Mouse (Mus musculus): ENCODE data around the gene Parp2. TPM values are rescaled to one million over a fixed set of nuclear protein-coding genes. Genes with fewer than 3 reads are reported as not detected.
"Not testable (repeated sequence)": the region's sequence is repeated elsewhere in the genome, so short reads cannot be mapped to it uniquely, and the experiment has no call there.

Parp2 gene
- polyA plus RNA-seq, 1 experiment from 2014 or later: 77.5 TPM

DNA sequence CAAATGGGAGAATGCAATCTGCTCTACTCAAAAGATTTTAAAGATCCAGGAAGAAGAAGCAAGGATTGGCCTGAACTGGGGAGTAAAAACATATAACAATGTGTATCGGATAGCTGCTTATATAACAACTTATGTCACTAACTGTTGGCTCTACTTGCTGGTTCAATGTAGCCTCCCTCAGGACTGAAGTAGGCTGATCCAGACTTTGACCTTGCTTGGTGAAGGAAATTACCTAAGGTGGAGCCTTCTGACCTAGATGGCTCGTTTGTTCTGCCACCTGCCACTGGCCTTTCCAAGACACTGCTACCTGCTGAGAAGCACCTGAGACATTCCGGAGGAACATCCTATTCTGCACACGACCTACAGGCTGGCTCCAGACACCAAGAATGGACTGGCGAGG, 48.1 kb downstream of the Parp2 start:
- Histone ChIP-seq H3K4me1 (replicated peaks; ENCODE audit: control insufficient read depth, insufficient read depth, low read length) (no peaks in the 10 kb centered on the region), H3K9ac (ENCODE audit: low read depth, low read length) (no peak overlapping the region), H3K36me3 (ENCODE audit: control insufficient read depth, insufficient read depth, low read length) (peaks cover 3% of the 10 kb centered on the region), H3K4me2 (no peak overlapping the region), H3K4me3 (ENCODE audit: low read depth, low read length) (no peak overlapping the region), H3K9me3 (ENCODE audit: control insufficient read depth, low read length) (no peaks in the 10 kb centered on the region), H3K27me3 (replicated peaks; ENCODE audit: control insufficient read depth, insufficient read depth, low read length) (no peaks in the 10 kb centered on the region), H3K27ac (ENCODE audit: low read depth, low read length) (no peak overlapping the region)
- DNase-seq (ENCODE audit: low spot score) (no peak), ATAC-seq (replicated peaks; ENCODE audit: low FRiP score) (no peak)
- WGBS: 85% methylated on average over 5 of the region's 5 CpGs

DNA sequence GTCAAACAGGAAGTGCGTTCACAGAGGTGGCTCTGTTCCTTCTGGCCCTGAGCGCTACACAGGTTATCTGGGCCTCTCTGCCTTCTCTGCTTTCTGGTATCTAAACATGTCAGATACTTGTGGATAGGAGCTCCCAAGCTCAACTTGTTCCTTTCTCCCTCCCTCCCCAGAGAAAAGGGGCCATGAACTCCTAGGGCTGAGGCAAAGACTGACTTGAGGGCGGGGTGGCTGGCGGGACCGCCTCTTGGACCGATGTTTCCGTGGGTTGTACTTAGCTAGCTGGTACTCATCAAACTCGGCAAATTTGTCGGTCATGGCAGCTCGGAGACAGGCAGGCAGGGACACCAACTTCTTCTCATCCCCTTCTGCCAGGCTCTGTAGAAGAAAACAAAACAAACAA, 55.0 kb downstream of the Parp2 start:
- no peaks in the 10 kb centered on the region for H3K4me1 ChIP-seq (replicated peaks; ENCODE audit: control insufficient read depth, insufficient read depth, low read length)
- H3K4me3 ChIP-seq (ENCODE audit: low read depth, low read length): no peak overlapping the region
- H3K9me3 ChIP-seq (ENCODE audit: control insufficient read depth, low read length): no peaks in the 10 kb centered on the region
- peaks cover 3% of the 10 kb centered on the region for H3K36me3 ChIP-seq (ENCODE audit: control insufficient read depth, insufficient read depth, low read length)
- no peak overlapping the region for H3K9ac ChIP-seq (ENCODE audit: low read depth, low read length)
- no peak overlapping the region for H3K4me2 ChIP-seq
- WGBS: 88% methylated on average over 10 of the region's 10 CpGs
- no peak overlapping the region for H3K27ac ChIP-seq (ENCODE audit: low read depth, low read length)
- H3K27me3 ChIP-seq (replicated peaks; ENCODE audit: control insufficient read depth, insufficient read depth, low read length): no peaks in the 10 kb centered on the region
- DNase-seq (ENCODE audit: low spot score) (no peak), ATAC-seq (replicated peaks; ENCODE audit: low FRiP score) (no peak)

DNA sequence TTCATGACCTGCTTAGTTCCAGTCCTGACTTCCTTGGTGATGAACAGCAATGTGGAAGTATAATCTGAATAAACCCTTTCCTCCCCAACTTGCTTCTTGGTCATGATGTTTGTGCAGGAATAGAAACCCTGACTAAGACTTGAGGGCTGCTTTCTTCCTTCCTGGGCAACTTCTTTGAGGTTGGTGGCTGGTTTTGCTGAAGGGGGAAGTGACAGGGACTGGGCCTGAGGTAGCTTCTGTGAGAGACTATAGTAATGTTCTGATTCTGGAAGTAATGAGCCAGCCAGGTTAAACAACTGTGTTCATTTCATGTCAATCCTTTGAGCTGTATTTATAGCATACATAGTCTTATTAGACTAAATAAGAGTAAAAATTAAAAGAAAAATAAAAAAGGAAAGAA, 57.4 kb downstream of the Parp2 start:
- not testable (repeated sequence) for H3K4me3 ChIP-seq (ENCODE audit: low read depth, low read length); H3K9me3 ChIP-seq (ENCODE audit: control insufficient read depth, low read length); H3K4me2 ChIP-seq; H3K36me3 ChIP-seq (ENCODE audit: control insufficient read depth, insufficient read depth, low read length); H3K4me1 ChIP-seq (replicated peaks; ENCODE audit: control insufficient read depth, insufficient read depth, low read length); H3K9ac ChIP-seq (ENCODE audit: low read depth, low read length); DNase-seq (ENCODE audit: low spot score); H3K27me3 ChIP-seq (replicated peaks; ENCODE audit: control insufficient read depth, insufficient read depth, low read length); H3K27ac ChIP-seq (ENCODE audit: low read depth, low read length); ATAC-seq (replicated peaks; ENCODE audit: low FRiP score)

DNA sequence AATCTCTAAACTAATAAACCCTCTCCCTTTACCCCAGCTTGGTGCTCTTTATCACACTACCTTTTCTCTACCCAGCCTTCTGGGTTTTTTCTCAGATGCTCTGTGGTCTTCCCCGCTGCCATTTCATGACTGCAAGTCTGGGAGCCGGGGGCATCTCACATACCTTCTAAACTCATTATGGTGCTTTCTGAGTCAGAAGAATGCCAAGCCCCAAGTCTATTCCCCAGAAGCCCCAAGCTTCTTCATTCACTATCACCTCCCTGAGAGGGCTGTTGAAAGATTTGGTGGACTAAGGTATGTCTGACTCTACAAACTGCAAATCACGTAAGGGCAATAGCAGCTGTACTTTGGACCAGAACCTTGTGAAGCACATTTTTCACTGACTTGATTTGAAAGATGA, 59.3 kb downstream of the Parp2 start:
- Histone ChIP-seq H3K4me1 (replicated peaks; ENCODE audit: control insufficient read depth, insufficient read depth, low read length) (no peaks in the 10 kb centered on the region), H3K9ac (ENCODE audit: low read depth, low read length) (no peak overlapping the region), H3K27me3 (replicated peaks; ENCODE audit: control insufficient read depth, insufficient read depth, low read length) (no peaks in the 10 kb centered on the region), H3K9me3 (ENCODE audit: control insufficient read depth, low read length) (no peaks in the 10 kb centered on the region), H3K36me3 (ENCODE audit: control insufficient read depth, insufficient read depth, low read length) (no peaks in the 10 kb centered on the region), H3K4me3 (ENCODE audit: low read depth, low read length) (no peak overlapping the region), H3K4me2 (no peak overlapping the region), H3K27ac (ENCODE audit: low read depth, low read length) (no peak overlapping the region)
- WGBS: 82% methylated on average over 3 of the region's 3 CpGs
- ATAC-seq (replicated peaks; ENCODE audit: low FRiP score) (no peak), DNase-seq (ENCODE audit: low spot score) (no peak)

DNA sequence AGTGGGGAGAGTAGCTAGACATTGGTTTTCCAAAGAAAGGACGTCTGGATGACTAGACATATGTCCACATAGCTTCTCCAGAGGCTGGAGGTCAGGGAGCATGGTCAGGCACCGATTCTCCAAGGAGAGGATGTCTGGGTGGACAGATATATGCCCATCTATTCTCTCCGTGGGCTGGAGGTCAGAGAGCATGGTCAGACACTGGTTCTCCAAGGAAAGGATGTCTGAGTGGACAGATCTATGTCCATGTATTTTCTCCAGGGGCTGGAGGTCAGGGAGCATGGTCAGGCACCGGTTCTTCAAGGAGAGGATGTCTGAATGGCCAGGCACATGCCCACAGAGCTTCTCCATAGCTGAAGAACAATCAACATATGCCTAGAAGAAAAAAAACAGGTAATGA, 60.6 kb downstream of the Parp2 start:
- WGBS: 66% methylated on average over 4 of the region's 4 CpGs
- no peak for DNase-seq (ENCODE audit: low spot score)
- H3K36me3 ChIP-seq (ENCODE audit: control insufficient read depth, insufficient read depth, low read length): no peaks in the 10 kb centered on the region
- no peaks in the 10 kb centered on the region for H3K4me1 ChIP-seq (replicated peaks; ENCODE audit: control insufficient read depth, insufficient read depth, low read length)
- H3K9ac ChIP-seq (ENCODE audit: low read depth, low read length): no peak overlapping the region
- no peaks in the 10 kb centered on the region for H3K27me3 ChIP-seq (replicated peaks; ENCODE audit: control insufficient read depth, insufficient read depth, low read length)
- ATAC-seq (replicated peaks; ENCODE audit: low FRiP score): no peak
- no peak overlapping the region for H3K27ac ChIP-seq (ENCODE audit: low read depth, low read length)
- H3K9me3 ChIP-seq (ENCODE audit: control insufficient read depth, low read length): no peaks in the 10 kb centered on the region
- no peak overlapping the region for H3K4me3 ChIP-seq (ENCODE audit: low read depth, low read length)
- H3K4me2 ChIP-seq: no peak overlapping the region

DNA sequence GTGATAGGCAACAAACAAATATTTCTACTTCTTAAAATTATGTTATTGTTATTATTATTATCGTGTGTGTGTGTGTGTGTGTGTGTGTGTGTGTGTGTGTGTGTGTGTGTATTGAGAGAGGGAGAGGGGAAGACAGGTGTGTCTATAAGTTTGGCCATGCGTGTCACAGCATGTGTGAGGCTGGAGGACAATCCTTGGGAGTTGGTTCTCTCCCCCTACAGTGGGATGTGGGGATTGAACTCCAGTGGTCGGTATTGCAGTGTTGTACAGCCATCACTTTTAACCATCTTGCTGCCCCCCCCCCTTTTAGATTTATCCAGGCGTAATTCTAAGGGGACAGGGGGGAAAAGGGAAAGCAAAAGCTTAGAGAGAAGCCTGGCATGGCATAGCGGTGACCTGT, 61.0 kb downstream of the Parp2 start:
- no peaks in the 10 kb centered on the region for H3K9me3 ChIP-seq (ENCODE audit: control insufficient read depth, low read length)
- ATAC-seq (replicated peaks; ENCODE audit: low FRiP score): no peak
- WGBS: 80% methylated on average over 5 of the region's 5 CpGs
- no peaks in the 10 kb centered on the region for H3K27me3 ChIP-seq (replicated peaks; ENCODE audit: control insufficient read depth, insufficient read depth, low read length)
- no peak for DNase-seq (ENCODE audit: low spot score)
- no peak overlapping the region for H3K4me3 ChIP-seq (ENCODE audit: low read depth, low read length)
- H3K36me3 ChIP-seq (ENCODE audit: control insufficient read depth, insufficient read depth, low read length): no peaks in the 10 kb centered on the region
- H3K4me2 ChIP-seq: no peak overlapping the region
- no peaks in the 10 kb centered on the region for H3K4me1 ChIP-seq (replicated peaks; ENCODE audit: control insufficient read depth, insufficient read depth, low read length)
- no peak overlapping the region for H3K9ac ChIP-seq (ENCODE audit: low read depth, low read length)
- H3K27ac ChIP-seq (ENCODE audit: low read depth, low read length): no peak overlapping the region

DNA sequence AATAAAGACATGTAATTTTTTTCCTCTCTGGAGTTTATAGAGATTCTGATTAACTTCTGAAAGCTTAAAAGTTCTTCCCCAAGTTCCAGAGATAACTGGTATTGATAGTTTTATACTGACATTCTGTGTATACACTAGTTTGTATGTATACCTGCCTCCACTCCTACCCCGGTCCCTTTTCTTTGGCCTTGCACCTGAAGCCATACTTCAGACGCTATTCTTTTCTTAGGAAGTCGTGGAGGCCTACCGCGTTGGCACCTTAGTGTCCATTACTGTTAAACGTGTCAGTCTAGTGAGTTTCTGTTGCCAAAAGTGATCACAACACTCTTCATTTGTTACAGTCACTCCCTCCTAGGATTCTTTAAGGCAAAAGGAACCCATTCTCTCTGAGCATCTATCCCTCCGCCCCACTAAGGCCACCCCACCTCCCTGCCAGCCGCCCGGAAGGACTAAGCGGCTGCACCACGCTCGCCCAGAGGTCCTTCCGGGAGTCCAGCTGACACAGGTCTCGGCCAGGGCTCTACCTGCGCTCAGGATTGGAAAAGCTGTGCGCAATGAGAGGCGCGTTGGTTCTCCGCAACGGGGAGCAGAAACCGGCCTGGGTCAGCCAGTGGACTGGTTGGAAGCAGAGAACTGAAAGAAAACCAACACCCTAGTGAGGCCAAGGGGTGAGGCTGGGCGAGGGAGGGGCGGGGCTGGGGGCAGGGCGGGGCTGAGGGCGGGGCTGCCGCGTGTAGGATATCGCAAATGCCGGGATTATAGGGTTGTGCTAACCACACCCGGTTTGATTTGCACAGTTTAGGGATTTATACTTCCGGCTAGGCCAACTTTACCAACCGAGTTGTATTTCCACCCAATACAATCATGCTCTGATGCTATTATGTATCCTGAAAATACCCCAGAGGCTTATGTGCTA, 62.5 kb downstream of the Parp2 start, which contains the start of gene Tep1:
Gene Tep1, minus strand, starts transcription at position 672 of the 916 bp plus-strand sequence.
- peak; percentile 91 for ATAC-seq (replicated peaks; ENCODE audit: low FRiP score)
- no peaks in the 10 kb centered on the region for H3K27me3 ChIP-seq (replicated peaks; ENCODE audit: control insufficient read depth, insufficient read depth, low read length)
- peak within 1 kb of the TSS; percentile 66 for H3K4me3 ChIP-seq (ENCODE audit: low read depth, low read length)
- peak within 1 kb of the TSS; percentile 76 for H3K4me2 ChIP-seq
- peak; percentile 82 for DNase-seq (ENCODE audit: low spot score)
- 7% methylated on average over 32 of the region's 32 CpGs for WGBS
- no peaks in the 10 kb centered on the region for H3K36me3 ChIP-seq (ENCODE audit: control insufficient read depth, insufficient read depth, low read length)
- H3K9me3 ChIP-seq (ENCODE audit: control insufficient read depth, low read length): no peaks in the 10 kb centered on the region
- peak within 1 kb of the TSS; percentile 47 for H3K27ac ChIP-seq (ENCODE audit: low read depth, low read length)
- peak within 1 kb of the TSS; percentile 72 for H3K9ac ChIP-seq (ENCODE audit: low read depth, low read length)
- no peaks in the 10 kb centered on the region for H3K4me1 ChIP-seq (replicated peaks; ENCODE audit: control insufficient read depth, insufficient read depth, low read length)

DNA sequence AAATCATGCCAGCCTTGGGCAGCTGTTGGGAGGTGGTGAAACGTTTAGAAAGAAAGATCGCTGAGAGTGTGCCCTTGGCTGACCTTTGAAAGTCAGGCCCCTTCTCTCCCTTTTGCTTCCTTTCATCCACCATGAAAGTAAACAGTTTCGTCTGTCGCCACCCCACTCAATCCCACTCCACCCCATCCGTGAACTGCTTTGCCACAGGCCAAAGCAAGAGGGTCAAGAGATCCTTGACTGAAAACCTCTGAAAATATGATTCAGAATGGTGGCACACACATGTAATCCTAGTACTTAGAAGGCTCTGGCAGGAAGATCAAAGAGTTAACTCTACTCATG, 63.1 kb downstream of the Parp2 start:
- no peak overlapping the region for H3K27ac ChIP-seq (ENCODE audit: low read depth, low read length)
- H3K4me2 ChIP-seq: peak overlapping the region; percentile 76
- DNase-seq (ENCODE audit: low spot score) (no peak), ATAC-seq (replicated peaks; ENCODE audit: low FRiP score) (no peak)
- 40% methylated on average over 5 of the region's 5 CpGs for WGBS
- H3K9ac ChIP-seq (ENCODE audit: low read depth, low read length): no peak overlapping the region
- no peaks in the 10 kb centered on the region for H3K4me1 ChIP-seq (replicated peaks; ENCODE audit: control insufficient read depth, insufficient read depth, low read length)
- peak overlapping the region; percentile 66 for H3K4me3 ChIP-seq (ENCODE audit: low read depth, low read length)
- no peaks in the 10 kb centered on the region for H3K27me3 ChIP-seq (replicated peaks; ENCODE audit: control insufficient read depth, insufficient read depth, low read length)
- H3K36me3 ChIP-seq (ENCODE audit: control insufficient read depth, insufficient read depth, low read length): no peaks in the 10 kb centered on the region
- H3K9me3 ChIP-seq (ENCODE audit: control insufficient read depth, low read length): no peaks in the 10 kb centered on the region

Measured in liver, embryonic 11.5 days (tissue).